Mouse (Mus musculus) layer of hippocampus, postnatal 14 days (tissue): ENCODE measurements at regions not wholly inside any gene's neighbourhood (a gene's known extent, or its start where the extent isn't known, plus 50 kb on each side); places are given as distances from the start of the nearest gene placed in this dataset.

ENCODE experiments used
- DNase-seq, 2 experiments: peaks; one replicate each; pipeline ENCODE4 v3.0.0; 2021 to 2022; ENCODE audit warnings: low spot score in 2 of 2, mixed read lengths in 1 of 2

GRCm38 (mm10) chr12:110332616-110333154, 53.8 kb downstream of the Dio3 start:
- DNase-seq: no peak

- DNase-seq: no peak
Observed at GRCm38 (mm10) chr12:110334609-110335008, 55.7 kb downstream of the Dio3 start.

- no peak for DNase-seq
Observed at GRCm38 (mm10) chr12:110344280-110344827, 65.5 kb downstream of the Dio3 start.

- no peak for DNase-seq
Observed at GRCm38 (mm10) chr12:110349621-110350020, 70.8 kb downstream of the Dio3 start.

GRCm38 (mm10) chr12:110355851-110356250, 77.0 kb downstream of the Dio3 start:
- DNase-seq: no peak

- no peak for DNase-seq
Observed at GRCm38 (mm10) chr12:110367102-110367501, 79.8 kb upstream of the Ppp2r5c start.

- no peak for DNase-seq
Observed at GRCm38 (mm10) chr12:110367822-110368221, 79.1 kb upstream of the Ppp2r5c start.

- DNase-seq: no peak
Observed at GRCm38 (mm10) chr12:110371886-110372690, 74.8 kb upstream of the Ppp2r5c start.

- no peak for DNase-seq
Observed at GRCm38 (mm10) chr12:110372986-110373385, 73.9 kb upstream of the Ppp2r5c start.

GRCm38 (mm10) chr12:110373408-110374065, 73.4 kb upstream of the Ppp2r5c start:
- peak; percentile 85 to 87 for DNase-seq

GRCm38 (mm10) chr12:110375139-110375538, 71.8 kb upstream of the Ppp2r5c start:
- DNase-seq: peak in 1 of 2 experiments; percentile 33

- DNase-seq: no peak
Observed at GRCm38 (mm10) chr12:110376062-110376837, 70.7 kb upstream of the Ppp2r5c start.

- no peak for DNase-seq
Observed at GRCm38 (mm10) chr12:110376838-110377150, 70.1 kb upstream of the Ppp2r5c start.

- no peak for DNase-seq
Observed at GRCm38 (mm10) chr12:110377306-110377705, 69.6 kb upstream of the Ppp2r5c start.

- DNase-seq: peak in 1 of 2 experiments; percentile 33
Observed at GRCm38 (mm10) chr12:110377734-110378133, 69.2 kb upstream of the Ppp2r5c start.

- no peak for DNase-seq
Observed at GRCm38 (mm10) chr12:110378302-110378701, 68.6 kb upstream of the Ppp2r5c start.

- no peak for DNase-seq
Observed at GRCm38 (mm10) chr12:110379721-110380120, 67.2 kb upstream of the Ppp2r5c start.

- no peak for DNase-seq
Observed at GRCm38 (mm10) chr12:110380831-110381750, 65.8 kb upstream of the Ppp2r5c start.

- DNase-seq: peak in 1 of 2 experiments; percentile 33
Observed at GRCm38 (mm10) chr12:110385031-110385430, 61.9 kb upstream of the Ppp2r5c start.
